Mouse (Mus musculus): ENCODE data around the gene Ifi206. TPM values are rescaled to one million over a fixed set of nuclear protein-coding genes. Genes with fewer than 3 reads are reported as not detected.
"Not testable (repeated sequence)": the region's sequence is repeated elsewhere in the genome, so short reads cannot be mapped to it uniquely, and the experiment has no call there.

Gene Ifi206
- total RNA-seq (2021): not detected
- long read RNA-seq, experiment 1: 0 reads
- long read RNA-seq, experiment 2: 0 reads

DNA sequence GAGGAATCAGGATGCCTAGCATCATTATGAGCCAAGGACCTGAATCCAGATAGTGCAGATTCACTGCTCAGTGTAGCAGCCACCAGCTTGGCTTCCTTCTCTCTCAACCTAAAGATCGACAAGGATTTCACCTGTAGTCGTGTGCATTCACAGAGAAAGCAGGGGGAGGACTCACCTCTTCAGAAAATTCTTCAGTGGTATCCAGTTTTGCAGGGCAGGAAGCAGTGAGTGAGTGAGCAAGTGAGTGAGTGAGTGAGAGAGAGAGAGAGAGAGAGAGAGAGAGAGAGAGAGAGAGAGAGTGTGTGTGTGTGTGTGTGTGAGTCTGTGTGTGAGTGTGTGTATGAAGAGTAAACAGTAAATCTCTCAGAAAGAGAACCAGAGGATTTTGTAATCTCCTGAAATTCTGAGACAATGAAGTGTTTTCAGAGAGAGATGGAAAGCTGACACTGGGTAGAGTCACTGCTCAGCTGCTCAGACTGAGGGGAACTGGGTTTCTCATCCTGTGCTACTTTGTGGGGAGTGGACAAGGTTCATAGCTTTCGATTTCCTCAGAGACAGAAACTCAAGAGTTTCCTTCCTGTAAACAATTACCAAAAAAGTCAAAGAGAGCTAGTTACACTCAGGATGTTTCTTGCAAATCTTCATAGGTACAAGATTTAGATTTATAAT is at the start of gene Ifi206:
Gene Ifi206 (minus strand): TSS at position 230 of the 669 bp plus-strand sequence.
- DNase-seq (ENCODE audit: low spot score in 2 of 2): not testable (repeated sequence)

DNA sequence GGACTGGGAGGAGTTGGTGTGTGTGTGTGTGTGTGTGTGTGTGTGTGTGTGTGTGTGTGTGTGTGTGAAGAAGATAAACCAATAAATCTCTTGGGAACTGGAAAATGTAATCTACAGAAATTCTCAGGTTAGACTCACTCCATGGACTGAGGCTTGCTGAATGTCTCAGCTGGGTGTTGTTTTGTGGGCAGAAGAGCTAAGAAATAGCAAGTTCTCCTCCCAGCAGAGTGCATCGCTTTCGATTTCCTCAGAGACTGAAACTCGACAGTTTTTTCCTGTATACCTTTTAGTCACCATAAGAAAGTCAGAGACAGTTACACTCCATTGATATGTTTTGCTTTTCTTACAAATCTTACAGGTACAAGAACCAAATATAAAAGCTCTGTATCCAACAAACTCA is 45.0 kb upstream of the Ifi206 start, which contains the start of gene Ifi214:
Gene Ifi214 (minus strand): TSS at position 167 of the 400 bp plus-strand sequence.
- not testable (repeated sequence) for DNase-seq (ENCODE audit: low spot score in 2 of 2)

DNA sequence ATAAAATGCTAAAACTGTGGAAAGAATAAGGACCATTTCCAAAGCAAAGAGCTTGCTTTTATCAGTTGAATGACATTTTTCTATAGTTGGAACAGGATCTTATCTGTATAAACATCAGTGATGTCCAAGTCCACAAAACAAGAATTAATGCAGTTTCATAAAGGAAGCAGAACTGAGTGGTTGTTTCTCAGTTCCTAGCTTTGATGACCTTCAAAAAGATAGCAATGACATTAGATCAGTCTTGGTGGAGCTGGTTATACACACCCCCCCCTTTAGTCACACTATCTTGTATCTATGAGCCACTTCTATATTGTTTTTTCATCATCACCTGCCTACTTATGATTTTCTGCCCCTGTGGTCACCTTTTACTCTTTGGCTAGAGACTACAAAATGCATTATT is 30.6 kb upstream of the Ifi206 start:
- no peak for DNase-seq (ENCODE audit: low spot score in 2 of 2)

DNA sequence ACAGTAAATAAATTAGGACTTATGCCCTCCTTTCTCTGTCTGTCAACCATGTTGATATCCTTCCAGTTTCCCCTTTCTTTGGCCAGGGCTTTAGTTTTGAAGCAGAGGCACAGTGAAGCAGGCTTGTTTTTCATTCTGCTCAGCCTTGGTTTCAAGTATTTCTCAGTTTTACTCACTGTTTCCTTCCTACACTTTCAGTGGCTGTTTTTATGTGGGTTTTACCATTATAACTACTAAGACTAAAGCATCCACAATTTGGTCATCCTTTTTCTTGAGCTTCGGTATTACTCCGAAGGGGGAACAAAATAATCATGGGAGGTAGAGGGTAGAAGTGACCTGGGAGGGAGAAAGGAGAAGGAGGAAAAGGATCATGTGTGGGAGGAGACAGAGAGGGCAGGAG is 19.8 kb upstream of the Ifi206 start:
- DNase-seq (ENCODE audit: low spot score in 2 of 2): not testable (repeated sequence)

DNA sequence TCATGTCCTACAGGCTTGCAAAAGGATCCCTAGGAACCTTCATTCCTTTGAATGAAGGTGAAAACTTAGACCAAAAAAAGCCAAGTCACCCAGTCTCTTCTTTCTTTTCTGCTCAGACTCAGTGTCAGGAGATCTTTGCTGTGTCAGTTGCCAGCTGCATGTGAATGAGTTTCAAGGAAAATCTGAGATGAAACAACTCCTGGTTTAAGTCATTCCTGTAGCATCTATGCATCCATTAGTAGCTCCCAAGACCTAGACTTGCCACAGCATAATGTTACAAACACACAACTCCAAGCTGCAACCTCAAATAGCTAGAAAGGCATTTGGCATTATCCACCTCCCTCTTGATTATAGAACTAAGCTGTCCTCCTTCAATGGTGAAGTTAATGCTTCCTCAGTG is 642 bp upstream of the Ifi206 start:
- not testable (repeated sequence) for DNase-seq (ENCODE audit: low spot score in 2 of 2)

DNA sequence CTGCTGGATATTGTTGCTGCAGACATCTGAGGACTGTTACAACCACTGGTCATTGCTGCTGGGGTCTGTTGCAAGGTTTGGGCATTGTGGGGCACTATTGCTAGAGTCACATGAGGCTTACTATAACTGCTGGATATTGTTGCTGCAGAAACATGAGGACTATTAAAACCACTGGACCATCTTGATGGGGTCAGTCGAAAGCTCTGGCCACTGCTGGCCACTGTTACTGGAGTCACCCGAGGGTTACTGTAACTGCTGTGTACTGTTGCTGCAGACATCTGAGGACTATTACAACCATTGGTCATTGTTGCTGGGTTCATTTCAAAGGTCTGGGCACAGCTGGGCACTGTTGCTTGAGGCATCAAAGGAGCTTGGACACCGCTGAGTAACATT is 9.7 kb downstream of the Ifi206 start:
- DNase-seq (ENCODE audit: low spot score in 2 of 2): not testable (repeated sequence)

DNA sequence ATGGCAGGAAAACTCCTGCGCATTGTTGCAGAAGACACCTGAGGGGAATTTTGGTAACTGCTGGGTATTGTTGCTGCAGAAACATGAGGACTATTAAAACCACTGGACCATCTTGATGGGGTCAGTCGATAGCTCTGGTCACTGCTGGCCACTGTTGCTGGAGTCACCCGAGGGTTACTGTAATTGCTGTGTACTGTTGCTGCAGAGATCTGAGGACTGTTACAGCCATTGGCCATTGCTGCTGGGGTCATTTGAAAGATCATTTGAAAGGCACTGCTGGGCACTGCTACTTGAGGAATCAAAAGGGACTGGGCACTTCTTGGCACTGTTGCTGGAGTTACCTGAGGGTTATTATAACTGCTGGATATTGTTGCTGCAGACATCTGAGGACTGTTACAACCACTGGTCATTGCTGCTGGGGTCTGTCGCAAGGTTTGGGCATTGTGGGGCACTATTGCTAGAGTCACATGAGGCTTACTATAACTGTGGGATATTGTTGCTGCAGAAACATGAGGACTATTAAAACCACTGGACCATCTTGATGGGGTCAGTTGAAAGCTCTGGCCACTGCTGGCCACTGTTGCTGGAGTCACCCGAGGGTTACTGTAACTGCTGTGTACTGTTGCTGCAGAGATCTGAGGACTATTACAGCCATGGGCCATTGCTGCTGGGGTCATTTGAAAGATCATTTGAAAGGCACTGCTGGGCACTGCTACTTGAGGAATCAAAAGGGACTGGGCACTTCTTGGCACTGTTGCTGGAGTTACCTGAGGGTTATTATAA is 10.3 kb downstream of the Ifi206 start:
- DNase-seq (ENCODE audit: low spot score in 2 of 2): not testable (repeated sequence)

DNA sequence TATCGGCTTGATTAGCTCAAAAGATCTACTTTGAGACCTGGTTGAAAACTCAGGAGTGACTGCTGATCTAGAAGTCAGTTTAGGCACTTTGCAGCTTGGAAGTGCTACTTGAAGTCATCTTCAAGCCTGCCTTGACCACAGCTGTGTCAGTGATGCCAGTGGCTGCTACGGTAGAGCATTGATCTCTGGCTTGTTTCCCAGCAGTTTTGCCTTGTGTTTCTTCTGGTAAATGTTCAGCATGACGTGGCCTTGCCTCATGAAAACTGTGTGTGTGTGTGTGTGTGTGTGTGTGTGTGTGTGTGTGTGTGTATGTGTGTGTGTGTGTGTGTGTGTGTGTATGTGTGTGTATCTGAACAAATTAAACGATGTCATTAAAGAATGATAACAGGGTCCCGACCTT is 34.1 kb downstream of the Ifi206 start:
- DNase-seq (ENCODE audit: low spot score in 2 of 2): no peak

DNA sequence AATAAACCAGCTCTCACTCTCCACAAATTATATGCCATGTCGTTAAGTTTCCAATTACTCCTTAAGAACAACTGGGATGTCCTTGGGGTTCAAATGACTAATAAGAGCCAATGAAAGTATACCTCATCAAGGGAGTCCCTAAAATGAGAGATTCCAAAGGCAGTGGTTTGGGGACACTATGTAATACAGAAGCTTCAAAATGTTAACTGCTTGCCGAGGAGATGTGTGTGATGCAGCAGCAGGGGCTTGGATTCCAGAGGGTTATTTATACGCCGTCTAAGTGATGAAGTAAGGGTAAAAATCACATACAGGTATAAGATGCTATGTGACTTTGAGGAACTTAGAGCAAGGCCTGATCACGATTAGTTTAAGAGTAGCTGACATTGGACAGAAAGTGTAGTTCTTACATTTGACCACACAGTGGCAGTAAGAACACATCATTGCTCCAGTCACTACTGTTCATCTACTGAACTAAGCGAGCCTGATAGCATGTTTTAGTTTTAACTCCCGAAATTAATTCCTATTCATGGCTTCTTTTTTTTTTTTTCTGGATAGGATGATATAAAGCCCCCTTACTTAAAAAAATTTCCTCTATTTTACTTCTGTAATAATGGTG is 34.6 kb downstream of the Ifi206 start:
- DNase-seq (ENCODE audit: low spot score in 2 of 2): peak; percentile 19 to 37

DNA sequence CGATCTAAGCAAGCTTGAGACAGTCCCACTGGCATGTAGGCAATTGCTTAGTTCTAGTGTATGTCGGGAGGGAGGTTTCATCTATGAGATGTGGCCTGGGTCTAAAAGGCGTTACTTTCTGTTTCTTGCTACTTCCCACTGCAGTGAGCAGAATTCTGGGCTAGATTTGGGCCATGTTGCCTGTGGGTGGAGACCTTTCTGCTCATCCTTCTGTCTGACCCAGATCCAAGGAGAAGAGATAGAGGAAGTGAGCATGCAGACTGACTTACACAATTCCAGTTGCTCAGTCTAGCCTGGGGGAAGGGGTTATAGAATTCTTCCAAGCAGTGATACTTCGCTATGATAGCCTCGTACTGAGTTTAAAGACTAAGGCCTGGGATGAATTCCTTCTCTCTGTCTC is 39.2 kb downstream of the Ifi206 start:
- peak in 1 of 2 experiments; percentile 27 for DNase-seq (ENCODE audit: low spot score in 2 of 2)

DNA sequence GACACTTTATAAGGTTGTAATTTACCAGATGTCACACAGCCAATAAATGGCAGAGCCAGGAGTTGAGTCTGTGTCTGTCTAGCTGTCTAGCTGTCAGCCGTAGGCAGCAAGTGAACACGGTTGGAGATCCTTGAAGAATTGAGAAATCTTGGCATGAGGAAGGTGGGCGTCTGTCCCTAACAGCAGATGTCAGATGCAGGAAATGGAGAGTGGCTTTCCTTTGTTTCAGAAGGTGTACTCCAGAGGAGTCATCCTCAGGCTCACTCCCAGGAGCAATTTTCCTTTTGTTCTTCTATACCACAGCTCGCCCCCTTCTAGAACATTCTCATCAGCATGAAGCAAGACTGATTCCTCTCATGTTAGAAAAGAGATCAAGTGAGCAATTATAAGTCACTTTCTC is 40.2 kb downstream of the Ifi206 start:
- DNase-seq (ENCODE audit: low spot score in 2 of 2): peak; percentile 7 to 14

DNA sequence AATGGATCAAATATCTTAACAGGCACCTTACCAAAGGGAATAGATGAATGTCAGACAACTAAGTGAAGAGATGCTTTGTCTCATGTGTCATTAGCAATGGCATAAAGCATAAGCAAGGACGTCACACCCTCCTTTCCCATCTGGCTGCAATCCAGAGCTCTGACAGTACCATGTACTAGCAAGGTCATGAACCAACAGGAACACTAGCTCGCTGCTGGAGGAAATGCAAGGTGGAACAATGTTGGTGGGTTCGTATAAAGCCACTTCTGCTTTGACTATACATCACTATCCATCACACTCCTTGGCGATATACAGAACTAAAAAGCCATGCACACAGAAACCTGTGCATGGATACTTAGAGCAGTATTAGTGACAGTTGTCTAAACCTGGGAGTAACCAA is 43.8 kb downstream of the Ifi206 start:
- DNase-seq (ENCODE audit: low spot score in 2 of 2): no peak

DNA sequence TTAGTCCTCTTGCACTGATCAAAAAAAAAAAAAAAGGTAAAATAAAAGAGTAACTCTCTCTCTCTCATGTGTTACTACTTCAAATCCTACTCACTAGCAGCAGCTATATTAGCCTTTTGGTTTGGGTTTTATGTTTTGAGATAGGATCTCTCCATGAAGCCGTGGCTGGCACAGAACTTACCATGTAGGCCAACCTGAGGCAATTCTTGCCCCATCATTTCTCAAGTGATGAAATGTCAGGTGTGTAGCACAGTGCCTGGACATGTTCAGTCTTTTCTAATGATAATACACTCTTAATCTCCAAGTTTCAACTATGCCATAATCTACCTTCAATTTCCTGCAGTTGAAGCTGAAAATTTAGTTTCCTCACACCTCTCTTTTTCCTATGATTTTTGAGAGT is 47.8 kb downstream of the Ifi206 start:
- DNase-seq (ENCODE audit: low spot score in 2 of 2): no peak

DNA sequence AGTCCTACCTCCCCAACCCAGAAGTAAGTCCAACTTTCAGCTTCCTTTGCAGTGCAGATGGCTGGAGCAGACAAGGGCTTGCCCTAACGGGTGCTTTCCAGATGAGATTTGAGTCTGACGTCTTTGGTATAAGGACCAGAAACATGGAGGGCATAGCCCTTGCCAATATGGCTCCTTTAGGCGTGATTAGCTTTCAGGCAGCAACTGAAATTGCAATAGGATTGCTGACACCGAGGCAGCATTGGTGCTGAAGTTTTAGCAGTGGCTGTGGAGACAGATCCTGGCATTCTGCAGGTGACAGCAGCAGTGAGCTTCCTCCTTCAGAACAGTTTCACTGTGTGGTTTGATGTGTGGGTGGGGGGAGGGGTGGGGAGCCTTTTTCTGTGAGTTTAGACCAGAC is 49.6 kb downstream of the Ifi206 start:
- DNase-seq (ENCODE audit: low spot score in 2 of 2): no peak

DNA sequence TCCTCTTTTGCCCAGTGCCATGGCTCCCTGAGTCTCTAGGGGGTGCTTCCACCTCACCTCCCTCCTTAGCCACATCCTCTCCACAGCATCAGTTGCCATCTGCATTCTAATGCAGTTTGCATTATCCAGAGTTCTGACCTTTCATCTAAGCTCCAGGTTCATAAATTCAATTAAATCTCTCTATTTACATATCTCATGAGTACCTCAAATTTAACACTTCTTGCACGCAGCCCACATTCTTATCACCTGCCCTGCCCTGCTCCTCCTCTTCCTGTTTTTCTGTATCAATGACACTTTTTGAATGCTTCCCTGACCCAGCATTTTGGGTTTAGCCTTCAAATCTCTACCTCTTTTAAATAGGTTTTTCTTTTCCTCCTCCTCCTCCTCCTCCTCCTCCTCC is 50.2 kb downstream of the Ifi206 start:
- no peak for DNase-seq (ENCODE audit: low spot score in 2 of 2)

DNA sequence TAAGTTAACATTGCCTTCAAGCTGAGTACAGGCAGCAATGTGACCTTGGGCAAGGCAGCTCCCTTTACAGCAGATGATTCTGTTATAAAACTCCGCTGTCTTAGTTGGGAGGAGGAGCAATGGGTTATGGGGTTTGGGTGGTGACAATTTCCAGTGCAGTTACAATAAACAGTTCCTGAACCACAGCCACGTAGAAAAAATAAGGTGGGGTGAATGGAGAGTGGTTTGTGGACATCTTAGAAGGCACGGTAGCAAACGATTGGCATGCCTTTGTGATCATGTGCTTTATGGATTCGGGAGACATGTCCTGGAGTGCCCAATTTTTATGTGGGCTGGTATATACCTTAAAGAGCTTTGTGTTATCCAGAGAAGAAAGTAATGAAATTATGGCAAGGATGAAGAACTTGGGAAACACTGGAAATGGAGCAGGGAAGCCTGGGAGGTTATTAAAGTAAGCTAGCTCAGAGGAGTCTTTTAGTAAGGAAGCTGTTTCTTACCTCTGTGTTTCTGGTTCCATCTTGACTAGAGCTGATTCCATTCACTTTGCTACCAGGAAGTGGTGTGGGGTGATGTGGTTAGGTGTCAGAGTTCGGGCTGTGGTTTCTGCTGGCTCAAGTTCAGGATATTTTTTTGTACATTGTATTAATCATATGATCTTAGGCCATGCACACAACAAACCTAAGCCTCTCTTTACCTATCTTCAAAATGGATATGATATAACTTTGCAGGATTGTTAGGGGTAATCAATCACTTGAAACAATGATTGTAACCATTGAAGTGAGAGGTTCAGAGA is 53.5 kb downstream of the Ifi206 start:
- DNase-seq (ENCODE audit: low spot score in 2 of 2): no peak

DNA sequence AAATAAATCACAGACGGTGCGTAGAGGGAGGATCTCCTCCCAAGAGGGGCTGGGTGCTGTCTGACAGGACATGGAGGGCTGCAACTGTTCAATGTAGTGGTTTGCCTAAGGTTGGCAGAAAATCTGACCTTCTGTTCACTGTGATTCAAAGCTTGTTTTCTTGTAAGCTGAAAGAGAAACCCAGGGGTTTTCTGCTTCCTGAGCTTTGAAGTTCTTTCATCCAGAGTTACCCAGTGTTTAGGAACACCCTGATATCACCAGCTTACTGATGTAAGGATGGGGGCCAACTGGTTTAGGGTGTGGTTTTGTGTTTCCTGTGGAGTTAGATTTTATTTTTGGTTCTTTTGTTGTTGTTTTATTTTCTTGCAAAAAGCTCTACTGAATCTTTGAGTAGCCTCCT is 58.4 kb downstream of the Ifi206 start:
- DNase-seq (ENCODE audit: low spot score in 2 of 2): no peak

DNA sequence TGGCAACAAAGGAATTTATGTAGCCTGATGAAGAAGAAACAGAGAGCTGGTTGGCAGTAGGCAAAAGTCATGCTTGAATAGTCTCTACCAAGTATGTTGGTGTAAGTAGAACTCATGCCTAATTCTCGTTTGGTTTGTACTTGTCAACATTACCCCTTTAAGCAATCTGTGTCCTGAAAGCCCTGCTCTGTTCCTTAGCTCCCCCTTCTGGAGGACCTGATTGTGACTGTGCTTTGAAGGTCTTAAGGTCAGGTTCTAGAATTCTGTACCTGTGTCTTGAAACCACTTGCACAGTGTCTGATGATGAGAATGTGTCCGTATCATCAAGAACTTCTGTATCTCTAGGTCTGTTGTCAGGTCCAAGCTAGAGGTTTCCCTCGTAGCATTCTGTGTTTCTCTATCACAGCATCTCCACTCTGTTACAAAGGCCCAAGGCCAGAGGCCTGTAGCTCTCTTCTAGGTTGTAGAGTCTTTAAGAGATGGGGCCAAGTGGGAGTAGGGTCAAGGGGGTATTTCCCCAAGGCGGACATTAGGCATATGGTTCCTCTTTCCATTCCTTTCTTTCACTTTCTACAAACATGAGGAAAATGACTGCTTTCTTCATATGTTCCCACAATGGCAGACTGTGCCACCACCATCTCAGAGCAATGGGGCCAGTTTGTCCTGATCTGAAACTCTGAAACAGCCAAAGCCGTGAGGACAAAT is 60.7 kb downstream of the Ifi206 start:
- DNase-seq (ENCODE audit: low spot score in 2 of 2): no peak

DNA sequence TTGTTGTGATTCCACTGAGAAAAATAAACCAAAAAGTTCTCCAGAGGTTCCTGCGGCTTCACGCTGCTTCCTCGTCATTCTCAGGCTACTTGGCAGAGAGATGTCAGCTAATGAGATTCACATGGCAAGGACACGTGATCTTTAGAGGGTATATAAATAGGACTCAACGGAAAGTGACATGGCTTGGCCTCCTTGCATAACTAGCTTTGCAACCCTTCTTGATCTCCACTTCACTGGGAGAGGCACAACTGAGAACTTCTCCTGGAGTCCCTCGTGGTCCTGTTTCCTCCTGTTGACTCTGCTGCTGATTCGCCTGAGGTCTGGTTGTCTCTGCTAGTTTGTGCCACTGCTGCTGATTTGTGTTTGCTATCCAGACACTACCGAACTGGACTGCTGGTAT is 63.5 kb downstream of the Ifi206 start:
- no peak for DNase-seq (ENCODE audit: low spot score in 2 of 2)

DNA sequence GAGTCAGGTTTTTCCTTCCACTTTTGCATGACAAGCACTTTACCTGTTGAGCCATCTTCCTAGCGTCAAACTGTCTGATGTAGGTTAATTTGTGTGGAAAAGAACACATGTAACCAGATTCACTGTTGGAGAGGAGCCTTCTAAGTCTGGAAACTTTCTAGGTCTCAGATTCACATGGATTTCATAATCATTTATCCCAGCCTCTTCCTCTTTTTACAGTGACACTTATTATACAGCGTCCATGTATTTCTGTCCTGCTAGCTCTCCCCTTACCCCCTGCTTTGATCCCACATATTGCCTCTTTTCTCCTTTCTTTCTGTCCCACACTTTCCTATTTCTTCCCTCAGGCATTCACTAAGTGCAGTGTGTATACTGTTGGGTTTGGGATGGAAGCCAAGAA is 64.5 kb downstream of the Ifi206 start:
- DNase-seq (ENCODE audit: low spot score in 2 of 2): no peak

DNA sequence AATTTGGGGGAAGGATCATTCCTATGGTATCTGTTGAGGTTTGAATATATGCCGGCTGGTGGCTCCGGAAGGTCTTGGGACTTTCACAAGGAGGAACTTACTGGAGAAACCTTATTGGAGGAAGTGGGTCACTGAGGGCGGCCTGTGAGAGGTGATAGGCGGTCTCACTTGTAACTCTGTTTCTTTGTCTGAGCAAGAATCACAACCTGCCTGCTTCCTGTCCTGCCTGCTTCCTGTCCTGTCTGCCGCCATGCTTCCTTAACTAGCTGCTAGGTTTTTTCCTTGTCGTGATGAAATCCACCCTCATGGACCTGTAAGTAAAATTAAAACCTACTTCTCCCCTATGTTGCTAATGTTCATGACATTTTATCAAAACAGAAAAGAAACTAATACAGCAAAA is 70.5 kb downstream of the Ifi206 start:
- DNase-seq (ENCODE audit: low spot score in 2 of 2): no peak

Data from left cerebral cortex, adult 18-20 months (tissue).